Mouse (Mus musculus) limb, embryonic 12.5 days (tissue): ENCODE data around the gene Cep41. TPM values are rescaled to one million over a fixed set of nuclear protein-coding genes. Genes with fewer than 3 reads are reported as not detected.

Experiments
- ATAC-seq: fragments of 200-750 bp; cut with Nextera tagmentation; 2 replicates; pipeline ENCODE4 v1.8.0; 2017; ENCODE audit warnings: low read depth, moderate TSS enrichment; ENCODE audit not compliant: insufficient number of reproducible peaks, insufficient read depth, low FRiP score, low TSS enrichment
- H3K27ac ChIP-seq: fragments of 300-500 bp; sonication (generic); 2 replicates; pipeline ENCODE4 v1.5.1; 2016; ENCODE audit warnings: mild to moderate bottlenecking, moderate library complexity
- H3K27me3 ChIP-seq: fragments of 300-500 bp; sonication (generic); 2 replicates; pipeline ENCODE4 v1.6.1; 2016; ENCODE audit warnings: mild to moderate bottlenecking, moderate library complexity
- H3K36me3 ChIP-seq: fragments of 300-500 bp; sonication (generic); 2 replicates; pipeline ENCODE4 v1.6.1; 2016; ENCODE audit warnings: mild to moderate bottlenecking, moderate library complexity
- H3K4me1 ChIP-seq: fragments of 300-500 bp; sonication (generic); replicated peaks from 2 replicates; pipeline ENCODE4 v1.6.1; 2016
- H3K4me2 ChIP-seq: fragments of 300-500 bp; sonication (generic); 2 replicates; pipeline ENCODE4 v1.6.1; 2016; ENCODE audit warnings: mild to moderate bottlenecking, moderate library complexity
- H3K4me3 ChIP-seq: fragments of 300-500 bp; sonication (generic); replicated peaks from 2 replicates; pipeline ENCODE4 v1.5.1; 2016; ENCODE audit warnings: mild to moderate bottlenecking
- H3K9ac ChIP-seq: fragments of 300-500 bp; sonication (generic); replicated peaks from 2 replicates; pipeline ENCODE4 v1.6.1; 2016; ENCODE audit warnings: mild to moderate bottlenecking, moderate library complexity
- H3K9me3 ChIP-seq: fragments of 300-500 bp; sonication (generic); 2 replicates; pipeline ENCODE4 v1.6.1; 2016; ENCODE audit warnings: mild to moderate bottlenecking, moderate library complexity
- WGBS: fragments of 180-500 bp; shearing (Covaris S2); methylation state at CpG from one replicate; pipeline ENCODE4 v1.1.7; 2016; 5-methylcytosine and 5-hydroxymethylcytosine counted together
- polyA plus RNA-seq: library from polyadenylated mRNA; unstranded; fragments of >200 nt; fragmentation: Nextera tagmentation; extraction: Ambion mirVana; gene quantifications from 2 replicates; pipeline ENCODE4 v1.2.1, GENCODE M21; 2016

Gene Cep41
- polyA plus RNA-seq, 1 experiment from 2014 or later, result 53.5 TPM

DNA sequence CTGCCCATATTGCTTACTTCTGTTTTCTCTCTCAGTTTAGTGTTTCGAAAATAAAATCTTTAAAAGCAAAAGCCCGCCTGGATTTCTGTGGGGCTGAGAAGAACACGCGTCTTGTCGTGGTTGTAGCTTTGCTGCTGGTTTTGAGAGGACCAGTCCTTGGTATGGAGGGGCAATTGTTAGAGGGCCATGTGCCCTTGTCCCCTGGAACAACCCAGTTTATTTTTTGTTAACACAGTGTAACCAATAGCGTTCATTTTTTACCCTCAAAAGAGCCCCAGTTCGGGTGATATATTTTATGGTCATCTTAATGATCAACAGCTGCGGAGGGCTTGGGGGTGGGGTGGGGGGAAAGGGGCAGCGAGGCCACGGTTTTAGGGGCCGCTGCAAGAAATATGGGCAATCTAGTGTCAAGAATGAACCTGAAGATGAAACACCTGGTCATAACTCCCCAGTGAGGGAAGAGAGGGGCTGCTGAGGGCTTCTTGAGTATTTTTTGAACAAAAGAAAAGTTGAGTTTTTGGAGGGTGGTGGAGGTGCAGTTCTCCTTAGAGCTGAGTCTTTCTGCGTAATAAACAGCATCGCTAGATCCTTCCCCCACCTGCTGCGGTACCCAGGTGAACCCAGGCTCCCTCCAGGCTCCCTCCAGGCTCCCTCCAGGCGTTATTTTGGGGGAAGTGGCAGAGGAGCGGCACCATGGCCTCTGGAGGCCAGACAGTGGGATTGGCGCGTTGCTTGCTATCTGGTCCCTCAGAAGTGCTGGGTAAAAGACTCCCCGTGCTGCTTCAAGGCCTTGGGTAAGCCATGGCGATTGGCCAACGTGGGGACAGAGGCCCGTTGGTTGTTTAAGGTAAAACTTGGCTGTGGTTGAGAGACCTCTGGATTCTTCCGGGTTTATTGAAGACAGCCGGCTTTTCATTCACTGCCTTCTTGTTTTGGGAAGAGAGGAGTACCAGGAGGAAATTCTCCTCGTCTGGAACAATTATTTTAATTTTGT lies 17.1 kb upstream of the Cep41 start:
- Histone ChIP-seq H3K9ac (no peak overlapping the region), H3K36me3 (no peaks in the 10 kb centered on the region), H3K27me3 (no peaks in the 10 kb centered on the region), H3K4me1 (peaks cover 63% of the 10 kb centered on the region), H3K27ac (peak overlapping the region; percentile 96), H3K4me3 (no peak overlapping the region), H3K4me2 (peak overlapping the region; percentile 36), H3K9me3 (no peaks in the 10 kb centered on the region)
- ATAC-seq, result peak; percentile 72; the same call in 1 of the 2 replicates
- WGBS, result 12% methylated on average over 25 of the region's 25 CpGs

DNA sequence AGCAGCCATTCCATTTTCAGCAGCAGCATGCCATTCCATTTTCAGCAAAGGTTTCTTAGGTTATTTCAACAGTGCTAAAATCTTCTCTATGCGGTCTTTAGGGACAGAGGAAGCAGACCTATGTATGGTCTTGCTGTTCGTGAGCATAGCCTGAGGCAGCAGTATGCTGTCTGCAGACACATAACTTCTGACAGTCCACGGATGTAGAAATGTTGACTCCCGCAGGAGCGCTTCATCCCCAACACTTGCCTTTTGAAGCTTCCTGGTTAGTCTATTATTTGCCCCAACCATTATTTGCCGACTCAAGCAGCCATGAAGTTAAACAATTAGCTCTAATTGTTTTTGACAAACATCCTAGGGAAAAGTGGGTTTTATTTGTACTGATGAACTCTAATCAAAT lies 15.6 kb upstream of the Cep41 start:
- Histone ChIP-seq H3K27me3 (no peaks in the 10 kb centered on the region), H3K4me1 (peaks cover 55% of the 10 kb centered on the region), H3K4me2 (peak overlapping the region; percentile 36), H3K27ac (peak overlapping the region; percentile 96), H3K4me3 (0 out of 2 replicates have a peak overlapping the region, but pooled peaks have one; percentile 3), H3K9me3 (no peaks in the 10 kb centered on the region), H3K36me3 (no peaks in the 10 kb centered on the region), H3K9ac (peak overlapping the region; percentile 28)
- 17% methylated on average over 6 of the region's 6 CpGs for WGBS
- no peak for ATAC-seq

DNA sequence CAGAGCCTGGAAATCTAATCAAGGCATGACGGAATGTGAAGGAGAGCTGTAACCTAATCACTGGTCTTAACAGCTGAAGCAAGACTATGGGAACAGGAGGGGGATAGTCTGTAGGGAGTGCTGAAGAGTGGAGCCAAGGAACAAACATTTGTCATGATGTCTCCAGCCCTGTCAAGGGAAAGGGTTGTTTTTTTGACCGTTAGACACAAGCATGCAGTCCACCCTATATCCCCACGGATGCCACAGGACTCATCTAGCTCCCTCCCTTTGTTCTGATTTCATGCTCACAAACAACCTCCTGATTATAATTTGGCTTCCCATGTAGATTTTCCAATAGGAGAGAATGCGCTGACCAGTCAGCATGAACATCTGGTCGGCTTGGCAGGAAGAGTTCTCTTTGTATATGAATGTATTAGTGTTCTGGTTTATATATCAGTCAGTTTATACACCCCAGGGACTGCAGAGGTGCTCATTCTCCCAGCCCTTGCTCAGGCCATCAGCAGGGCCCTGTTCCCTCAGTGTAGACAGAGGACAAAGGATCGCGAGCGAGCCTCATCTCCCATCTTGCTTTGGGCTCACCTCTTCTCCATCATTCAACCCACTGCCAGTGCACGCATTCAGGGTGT lies 10.5 kb upstream of the Cep41 start:
- Histone ChIP-seq H3K4me3 (no peak overlapping the region), H3K36me3 (no peaks in the 10 kb centered on the region), H3K27ac (peak overlapping the region; percentile 83), H3K4me2 (no peak overlapping the region), H3K9ac (no peak overlapping the region), H3K9me3 (no peaks in the 10 kb centered on the region), H3K27me3 (no peaks in the 10 kb centered on the region), H3K4me1 (peaks cover 33% of the 10 kb centered on the region)
- ATAC-seq, result peak; percentile 80
- 76% methylated on average over 9 of the region's 9 CpGs for WGBS

DNA sequence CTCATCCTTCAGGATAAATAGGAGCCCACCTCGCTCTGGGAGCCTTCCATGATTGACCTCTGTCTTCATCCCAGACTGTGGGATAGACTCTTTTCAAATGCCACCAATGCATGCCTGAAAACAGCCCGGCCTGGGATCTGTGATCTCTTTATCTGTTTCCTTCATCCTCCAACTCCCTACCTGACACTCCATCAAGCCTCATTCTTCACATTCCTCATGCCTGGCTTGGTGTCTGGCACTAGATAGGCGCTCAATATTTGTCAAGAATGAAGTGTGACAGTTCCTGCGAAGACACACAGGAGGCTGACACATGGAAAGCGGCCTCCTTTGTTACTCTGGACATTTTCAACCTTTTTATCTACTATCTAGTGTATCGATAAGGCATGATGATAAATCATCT lies 9.9 kb upstream of the Cep41 start:
- ATAC-seq, result no peak
- Histone ChIP-seq H3K9ac (no peak overlapping the region), H3K4me2 (no peak overlapping the region; the same call in 1 of the 2 replicates), H3K4me1 (peaks cover 29% of the 10 kb centered on the region), H3K4me3 (no peak overlapping the region), H3K36me3 (no peaks in the 10 kb centered on the region), H3K27me3 (no peaks in the 10 kb centered on the region), H3K9me3 (no peaks in the 10 kb centered on the region), H3K27ac (peak overlapping the region; percentile 83)
- WGBS, result 69% methylated on average over 6 of the region's 6 CpGs

DNA sequence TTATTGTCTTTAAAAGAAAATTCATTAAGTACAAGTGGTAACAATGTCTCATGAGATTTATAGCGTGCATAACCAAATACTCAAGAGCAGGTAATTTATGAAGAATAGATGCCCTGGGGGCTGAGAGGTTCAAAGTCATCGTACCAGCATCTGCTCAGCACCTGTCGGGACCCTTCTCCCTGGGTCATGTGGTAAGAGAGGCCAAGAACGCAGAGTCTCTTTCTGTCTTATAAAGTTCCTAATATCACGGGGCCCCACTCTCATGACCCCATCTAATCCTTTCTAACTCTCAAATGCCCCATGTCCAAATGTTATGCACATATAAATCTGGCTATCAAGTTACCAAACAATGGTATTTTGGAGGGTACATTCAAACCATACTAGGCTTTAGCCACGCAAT lies 9.3 kb upstream of the Cep41 start:
- H3K4me3 ChIP-seq, result no peak overlapping the region
- H3K9ac ChIP-seq, result no peak overlapping the region
- no peaks in the 10 kb centered on the region for H3K27me3 ChIP-seq
- peaks cover 29% of the 10 kb centered on the region for H3K4me1 ChIP-seq
- no peak overlapping the region for H3K4me2 ChIP-seq
- 26% methylated on average over 6 of the region's 6 CpGs for WGBS
- H3K9me3 ChIP-seq, result no peaks in the 10 kb centered on the region
- H3K27ac ChIP-seq, result peak overlapping the region; percentile 83; the same call in 1 of the 2 replicates
- ATAC-seq, result no peak
- no peaks in the 10 kb centered on the region for H3K36me3 ChIP-seq

DNA sequence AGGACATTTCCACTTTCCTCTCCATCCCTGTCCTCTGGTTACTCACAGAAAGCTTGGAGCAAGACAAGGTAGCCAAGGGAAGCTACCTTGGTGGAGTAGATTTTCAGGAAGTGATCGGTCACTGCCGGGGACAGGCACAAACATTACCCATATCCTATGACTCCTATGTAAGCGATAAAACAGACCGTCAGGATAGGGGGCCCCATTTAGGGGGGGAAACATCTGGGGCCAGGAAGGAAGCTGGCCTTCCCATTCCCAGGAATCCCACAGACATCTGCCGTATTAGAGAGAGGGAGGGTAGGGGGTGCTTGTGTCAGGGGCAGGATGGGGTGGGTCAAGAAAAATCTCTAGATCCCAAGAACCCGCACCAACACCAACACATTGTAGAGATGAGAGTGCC lies 6.6 kb upstream of the Cep41 start:
- Histone ChIP-seq H3K4me1 (peaks cover 32% of the 10 kb centered on the region), H3K9me3 (no peaks in the 10 kb centered on the region), H3K4me3 (no peak overlapping the region), H3K27ac (peak overlapping the region; percentile 80), H3K27me3 (no peaks in the 10 kb centered on the region), H3K4me2 (no peak overlapping the region), H3K36me3 (no peaks in the 10 kb centered on the region), H3K9ac (no peak overlapping the region)
- no peak for ATAC-seq
- WGBS, result 48% methylated on average over 6 of the region's 6 CpGs

DNA sequence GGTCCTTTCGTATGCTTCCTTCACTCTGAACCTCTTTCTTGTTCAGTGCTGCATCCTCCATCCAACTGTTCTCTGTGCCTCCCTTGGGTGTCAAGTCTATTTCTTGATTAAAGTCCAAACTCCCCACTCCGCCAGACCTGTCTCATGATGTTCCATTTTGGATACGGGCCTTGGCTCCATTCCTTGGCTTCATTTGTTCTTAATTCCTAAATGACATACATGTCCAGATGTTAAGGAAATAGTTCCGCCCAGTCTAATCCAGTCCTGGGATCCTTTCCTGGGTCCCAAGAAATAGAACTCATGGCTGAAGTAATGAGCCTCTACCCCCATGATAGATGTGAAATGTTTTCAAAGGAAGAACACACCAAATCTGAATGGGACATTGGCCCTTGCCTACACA lies 4.5 kb upstream of the Cep41 start:
- H3K4me3 ChIP-seq, result no peak overlapping the region
- H3K27ac ChIP-seq, result peak overlapping the region; percentile 42; the same call in 1 of the 2 replicates
- H3K27me3 ChIP-seq, result no peaks in the 10 kb centered on the region
- H3K4me2 ChIP-seq, result no peak overlapping the region
- ATAC-seq, result no peak
- WGBS, result 90% methylated on average over 4 of the region's 4 CpGs
- no peaks in the 10 kb centered on the region for H3K9me3 ChIP-seq
- H3K9ac ChIP-seq, result no peak overlapping the region
- H3K36me3 ChIP-seq, result no peaks in the 10 kb centered on the region
- peaks cover 34% of the 10 kb centered on the region for H3K4me1 ChIP-seq

DNA sequence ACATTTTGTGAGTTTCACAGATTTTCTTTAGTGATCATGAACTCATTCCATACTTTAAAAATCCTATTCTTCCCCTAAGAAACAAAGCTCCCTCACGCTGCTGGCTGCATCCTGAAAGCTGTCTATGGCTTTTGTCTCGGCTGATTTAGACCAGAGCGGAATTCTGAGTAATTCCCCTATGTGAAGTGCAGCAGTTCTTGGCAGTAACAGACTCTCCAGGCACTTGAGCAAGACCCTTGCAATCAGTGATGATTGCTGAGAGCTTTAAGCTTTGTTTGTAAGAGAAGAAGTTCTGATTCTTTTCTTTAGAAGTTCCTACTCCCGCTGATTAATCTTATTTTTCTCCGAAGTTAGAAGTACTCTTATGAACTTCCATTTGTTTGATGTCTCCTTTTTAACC lies 3.9 kb upstream of the Cep41 start:
- H3K27me3 ChIP-seq, result no peaks in the 10 kb centered on the region
- peak overlapping the region; percentile 42; the same call in 1 of the 2 replicates for H3K27ac ChIP-seq
- no peak overlapping the region for H3K9ac ChIP-seq
- H3K36me3 ChIP-seq, result no peaks in the 10 kb centered on the region
- H3K4me1 ChIP-seq, result peaks cover 35% of the 10 kb centered on the region
- WGBS, result 52% methylated on average over 5 of the region's 5 CpGs
- ATAC-seq, result no peak
- H3K4me2 ChIP-seq, result no peak overlapping the region
- H3K9me3 ChIP-seq, result no peaks in the 10 kb centered on the region
- no peak overlapping the region for H3K4me3 ChIP-seq

DNA sequence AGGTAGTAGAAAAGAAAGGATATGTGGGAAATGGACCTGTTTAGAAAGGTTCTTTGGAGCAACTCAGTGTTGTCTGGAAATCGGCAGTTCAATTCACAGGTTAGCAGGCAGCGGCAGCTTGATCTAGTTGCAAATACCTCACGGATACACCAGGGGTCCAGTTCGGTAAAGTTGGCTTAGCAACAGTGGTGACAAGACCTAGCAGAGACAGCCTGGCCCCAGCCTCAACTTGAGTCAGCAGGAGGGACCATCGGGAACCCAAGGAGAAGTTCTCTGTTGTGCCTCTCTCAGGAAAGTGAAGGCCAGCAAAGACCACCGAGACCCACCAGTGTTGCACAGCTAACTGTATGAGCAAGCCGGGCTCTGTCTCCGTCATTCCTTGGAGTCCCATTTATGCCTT lies 1.6 kb upstream of the Cep41 start:
- no peaks in the 10 kb centered on the region for H3K27me3 ChIP-seq
- H3K36me3 ChIP-seq, result no peaks in the 10 kb centered on the region
- WGBS, result 88% methylated on average over 8 of the region's 8 CpGs
- no peak overlapping the region for H3K9ac ChIP-seq
- no peak for ATAC-seq
- peak overlapping the region; percentile 96 for H3K27ac ChIP-seq
- H3K4me3 ChIP-seq, result no peak overlapping the region
- H3K9me3 ChIP-seq, result no peaks in the 10 kb centered on the region
- peaks cover 27% of the 10 kb centered on the region for H3K4me1 ChIP-seq
- H3K4me2 ChIP-seq, result no peak overlapping the region

DNA sequence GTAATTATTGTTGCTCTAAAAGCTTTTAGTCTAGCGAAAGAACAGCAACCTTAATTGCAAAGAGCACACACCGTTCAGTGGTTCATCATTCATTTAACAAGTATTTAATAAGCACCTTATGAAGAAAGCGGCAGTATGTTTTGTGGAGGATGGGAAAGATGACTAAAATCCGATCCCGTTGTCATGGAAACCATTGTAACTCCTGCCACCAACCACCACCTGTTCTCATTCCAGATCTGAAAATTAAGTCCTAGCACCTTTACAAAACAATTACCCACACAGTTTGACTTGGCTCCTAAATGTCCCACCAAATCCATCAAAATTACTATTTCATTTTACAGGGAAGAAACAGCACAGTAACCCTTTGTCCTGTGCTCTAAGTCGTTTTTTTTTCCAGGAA lies 660 bp upstream of the Cep41 start:
- Histone ChIP-seq H3K4me1 (peaks cover 19% of the 10 kb centered on the region; the same call in 1 of the 2 replicates), H3K27me3 (no peaks in the 10 kb centered on the region), H3K9me3 (no peaks in the 10 kb centered on the region), H3K9ac (no peak overlapping the region), H3K36me3 (no peaks in the 10 kb centered on the region), H3K4me2 (peak overlapping the region; percentile 61), H3K27ac (peak overlapping the region; percentile 96), H3K4me3 (peak overlapping the region; percentile 52)
- WGBS, result 31% methylated on average over 6 of the region's 6 CpGs
- no peak for ATAC-seq

DNA sequence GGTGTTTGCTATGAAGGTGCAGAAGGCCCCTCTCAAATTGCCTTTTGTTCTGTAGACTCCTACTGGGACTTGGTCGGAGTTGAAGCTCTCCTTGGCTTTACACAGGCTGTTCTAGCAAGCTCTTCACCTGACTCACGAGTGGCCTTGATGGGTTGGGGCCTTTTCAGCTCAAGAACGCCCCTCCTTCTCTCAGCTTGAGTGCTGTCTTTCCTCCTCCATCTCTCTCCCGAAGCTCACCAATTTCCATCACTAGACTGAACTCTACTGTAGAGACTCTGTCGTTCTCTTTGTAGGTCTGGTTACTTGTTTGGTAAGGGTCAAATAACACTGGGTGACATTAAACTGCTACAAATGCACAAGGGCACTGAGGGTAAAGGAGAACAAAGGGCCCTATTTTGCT lies 723 bp downstream of the Cep41 start:
- Histone ChIP-seq H3K9me3 (no peaks in the 10 kb centered on the region), H3K4me2 (peak overlapping the region; percentile 61), H3K36me3 (no peaks in the 10 kb centered on the region), H3K4me3 (peak overlapping the region; percentile 52), H3K4me1 (peaks cover 18% of the 10 kb centered on the region; the same call in 1 of the 2 replicates), H3K27ac (peak overlapping the region; percentile 96), H3K27me3 (no peaks in the 10 kb centered on the region), H3K9ac (peak overlapping the region; percentile 63)
- 71% methylated on average over 5 of the region's 5 CpGs for WGBS
- no peak for ATAC-seq
